Mouse (Mus musculus) gastrocnemius, postnatal 25 days (tissue): Measurements from ENCODE around the gene Prg3. TPM values are rescaled to one million over a fixed set of nuclear protein-coding genes. Genes with fewer than 3 reads are reported as not detected.
A peak's percentile ranks its signal among the peaks of the same experiment; 100 is the strongest.

Source experiments
- DNase-seq: peaks from one replicate; pipeline ENCODE4 v3.0.0; 2022
- long read RNA-seq, 2 experiments: library from polyadenylated mRNA; stranded (forward); transcript quantifications; one replicate each; pipeline ENCODE4 v2.0.0; 2021
- total RNA-seq, 2 experiments: library from RNA; stranded (reverse); gene quantifications; 1 replicate in 1 of 2; 2 replicates in 1 of 2; pipeline ENCODE4 v1.2.3; 2021

Gene Prg3
- not detected for total RNA-seq
- long read RNA-seq, experiment 1 = 0 reads
- long read RNA-seq, experiment 2 = 0 reads

GRCm38 (mm10) chr2:84987930-84988329 is at the start of gene Prg3:
Gene Prg3, plus strand, starts transcription at chr2:84988215.
- no peak for DNase-seq

GRCm38 (mm10) chr2:84938249-84938946 is 49.6 kb upstream of the Prg3 start:
- DNase-seq = no peak

GRCm38 (mm10) chr2:84939306-84939705 is 48.7 kb upstream of the Prg3 start:
- DNase-seq = no peak

GRCm38 (mm10) chr2:84939711-84940110 is 48.3 kb upstream of the Prg3 start:
- DNase-seq = no peak

- DNase-seq = peak; percentile 35
Measured at GRCm38 (mm10) chr2:84941332-84941731, 46.7 kb upstream of the Prg3 start.

GRCm38 (mm10) chr2:84941795-84942194 is 46.2 kb upstream of the Prg3 start:
- DNase-seq = no peak

GRCm38 (mm10) chr2:84947154-84947771 is 40.8 kb upstream of the Prg3 start:
- DNase-seq = no peak

- no peak for DNase-seq
Measured at GRCm38 (mm10) chr2:84948252-84948651, 39.8 kb upstream of the Prg3 start.

GRCm38 (mm10) chr2:84948721-84949120 is 39.3 kb upstream of the Prg3 start:
- no peak for DNase-seq

GRCm38 (mm10) chr2:84951027-84951426 is 37.0 kb upstream of the Prg3 start:
- no peak for DNase-seq

GRCm38 (mm10) chr2:84952251-84952650 is 35.8 kb upstream of the Prg3 start:
- no peak for DNase-seq

- no peak for DNase-seq
Measured at GRCm38 (mm10) chr2:84952693-84953092, 35.3 kb upstream of the Prg3 start.

GRCm38 (mm10) chr2:84955435-84955834 is 32.6 kb upstream of the Prg3 start:
- DNase-seq = no peak

- peak; percentile 32 for DNase-seq
Measured at GRCm38 (mm10) chr2:84956274-84956673, 31.7 kb upstream of the Prg3 start.

- DNase-seq = no peak
Measured at GRCm38 (mm10) chr2:84958588-84959264, 29.3 kb upstream of the Prg3 start.

- DNase-seq = peak; percentile 65
Measured at GRCm38 (mm10) chr2:84961300-84961699, 26.7 kb upstream of the Prg3 start.

- DNase-seq = no peak
Measured at GRCm38 (mm10) chr2:84961901-84962300, 26.1 kb upstream of the Prg3 start.

GRCm38 (mm10) chr2:84962906-84963507 is 25.0 kb upstream of the Prg3 start:
- no peak for DNase-seq

- no peak for DNase-seq
Measured at GRCm38 (mm10) chr2:84964111-84964801, 23.8 kb upstream of the Prg3 start.

GRCm38 (mm10) chr2:84967318-84967991 is 20.6 kb upstream of the Prg3 start:
- DNase-seq = no peak

GRCm38 (mm10) chr2:84975580-84975979 is 12.4 kb upstream of the Prg3 start:
- DNase-seq = no peak

GRCm38 (mm10) chr2:84980188-84980587 is 7.8 kb upstream of the Prg3 start, which contains the start of gene Prg2:
Gene Prg2, plus strand, starts transcription at chr2:84980461.
- DNase-seq = no peak
